Mouse (Mus musculus) intestine, embryonic 15.5 days (tissue): ENCODE data around the gene Ankib1. TPM values are rescaled to one million over a fixed set of nuclear protein-coding genes. Genes with fewer than 3 reads are reported as not detected.
"Not testable (repeated sequence)": the region's sequence is repeated elsewhere in the genome, so short reads cannot be mapped to it uniquely, and the experiment has no call there.

Experiments
- ATAC-seq: fragments of 200-750 bp; cut with Nextera tagmentation; 2 replicates; pipeline ENCODE4 v1.8.0; 2017; ENCODE audit warnings: moderate TSS enrichment, moderate library complexity
- H3K27ac ChIP-seq: fragments of 300-500 bp; sonication (generic); 2 replicates; pipeline ENCODE4 v1.5.1; 2015; ENCODE audit warnings: mild to moderate bottlenecking, inconsistent platforms
- H3K27me3 ChIP-seq: fragments of 300-500 bp; sonication (generic); replicated peaks from 2 replicates; pipeline ENCODE4 v1.6.1; 2015; ENCODE audit warnings: inconsistent platforms
- H3K36me3 ChIP-seq: fragments of 300-500 bp; sonication (generic); 2 replicates; pipeline ENCODE4 v1.6.1; 2015; ENCODE audit warnings: inconsistent platforms
- H3K4me1 ChIP-seq: fragments of 300-500 bp; sonication (generic); replicated peaks from 2 replicates; pipeline ENCODE4 v1.6.1; 2015; ENCODE audit warnings: inconsistent platforms
- H3K4me2 ChIP-seq: fragments of 300-500 bp; sonication (generic); replicated peaks from 2 replicates; pipeline ENCODE4 v1.6.1; 2015; ENCODE audit warnings: mild to moderate bottlenecking, inconsistent platforms
- H3K4me3 ChIP-seq: fragments of 300-500 bp; sonication (generic); replicated peaks from 2 replicates; pipeline ENCODE4 v1.5.1; 2015; ENCODE audit warnings: inconsistent platforms
- H3K9ac ChIP-seq: fragments of 300-500 bp; sonication (generic); 2 replicates; pipeline ENCODE4 v1.6.1; 2015; ENCODE audit warnings: inconsistent platforms
- H3K9me3 ChIP-seq: fragments of 300-500 bp; sonication (generic); 2 replicates; pipeline ENCODE4 v1.6.1; 2016; ENCODE audit warnings: inconsistent platforms
- WGBS: fragments of 180-500 bp; shearing (Covaris S2); methylation state at CpG from one replicate; pipeline ENCODE4 v1.1.7; 2015; 5-methylcytosine and 5-hydroxymethylcytosine counted together
- polyA plus RNA-seq: library from polyadenylated mRNA; unstranded; fragments of >200 nt; fragmentation: Nextera tagmentation; extraction: Ambion mirVana; gene quantifications from 2 replicates; pipeline ENCODE4 v1.2.1, GENCODE M21; 2015

Ankib1 gene
- 8.4 and 9.2 TPM in 2 replicates for polyA plus RNA-seq

- Histone ChIP-seq H3K27me3 (no peaks in the 10 kb centered on the region), H3K4me1 (0 out of 2 replicates have a peak, but pooled peaks cover 3% of the 10 kb centered on the region), H3K36me3 (no peaks in the 10 kb centered on the region), H3K4me3 (peak within 1 kb of the TSS; percentile 95), H3K9me3 (no peaks in the 10 kb centered on the region), H3K4me2 (peak within 1 kb of the TSS; percentile 71), H3K9ac (peak within 1 kb of the TSS; percentile 82), H3K27ac (peak within 1 kb of the TSS; percentile 92)
- WGBS = under 1% methylated on average over 108 of the region's 109 CpGs
- ATAC-seq = peak; percentile 95
These were observed at the start of gene Ankib1, which contains the start of gene Krit1 for GRCm38 (mm10) chr5:3802433-3803291. Ankib1 (minus strand) TSS chr5:3802925. Krit1 (plus strand) TSS chr5:3803184.

DNA sequence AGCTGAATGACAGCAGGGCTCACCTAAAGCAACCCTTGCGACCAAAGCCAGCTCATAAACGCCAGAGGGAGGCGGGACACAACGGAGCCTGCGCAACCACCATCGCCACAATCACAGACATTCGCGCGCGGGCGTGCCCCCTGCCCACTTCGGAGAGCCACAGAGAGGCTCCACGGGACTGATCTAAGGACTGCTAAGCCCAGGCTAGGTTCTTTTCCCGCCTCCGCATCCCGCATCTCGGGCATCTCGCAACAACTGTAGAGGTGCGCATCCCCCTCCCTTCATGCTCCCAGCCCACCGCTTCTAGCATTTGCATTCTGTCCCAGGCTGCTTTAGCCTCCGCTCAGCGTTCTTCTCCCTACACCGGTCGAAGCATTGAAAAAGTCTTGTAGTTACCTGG, 42.3 kb upstream of the Ankib1 start, which contains the start of gene Lrrd1:
Lrrd1 (plus strand) TSS at position 148 of the 400 bp plus-strand sequence.
- 7% methylated on average over 24 of the region's 24 CpGs for WGBS
- H3K36me3 ChIP-seq = no peaks in the 10 kb centered on the region
- H3K27me3 ChIP-seq = no peaks in the 10 kb centered on the region
- no peak within 1 kb of the TSS for H3K27ac ChIP-seq
- H3K9ac ChIP-seq = no peak within 1 kb of the TSS
- peak within 1 kb of the TSS; percentile 67 for H3K4me2 ChIP-seq
- no peaks in the 10 kb centered on the region for H3K9me3 ChIP-seq
- H3K4me1 ChIP-seq = peaks cover 4% of the 10 kb centered on the region; the same call in 1 of the 2 replicates
- H3K4me3 ChIP-seq = peak within 1 kb of the TSS; percentile 28
- no peak for ATAC-seq

GRCm38 (mm10) chr5:3834107-3834506, 31.4 kb upstream of the Ankib1 start:
- H3K9ac ChIP-seq = no peak overlapping the region
- WGBS = 76% methylated on average over 1 of the region's 1 CpGs
- no peak overlapping the region for H3K4me3 ChIP-seq
- no peaks in the 10 kb centered on the region for H3K36me3 ChIP-seq
- H3K4me2 ChIP-seq = no peak overlapping the region
- no peaks in the 10 kb centered on the region for H3K9me3 ChIP-seq
- H3K27ac ChIP-seq = no peak overlapping the region
- H3K27me3 ChIP-seq = no peaks in the 10 kb centered on the region
- ATAC-seq = no peak
- H3K4me1 ChIP-seq = no peaks in the 10 kb centered on the region

DNA sequence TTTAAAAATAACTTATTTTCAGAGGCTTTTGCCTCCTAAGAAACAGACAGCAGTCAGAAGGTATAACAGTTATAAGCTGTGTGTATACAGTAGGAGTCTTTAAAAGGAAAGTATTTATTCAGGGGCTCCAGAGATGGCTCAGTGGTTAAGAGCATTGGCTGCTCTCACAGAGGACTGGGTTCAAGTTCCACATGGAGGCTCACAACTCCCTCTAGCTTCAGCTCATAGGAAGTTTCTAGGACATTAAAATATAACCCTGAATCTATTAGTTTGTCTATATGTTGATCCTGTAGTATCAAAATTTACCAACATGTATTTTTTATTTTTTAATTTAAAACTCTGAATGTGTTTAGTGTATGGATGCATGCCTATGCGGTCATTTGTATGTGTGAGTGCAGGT, 5.7 kb upstream of the Ankib1 start:
- no peaks in the 10 kb centered on the region for H3K9me3 ChIP-seq

DNA sequence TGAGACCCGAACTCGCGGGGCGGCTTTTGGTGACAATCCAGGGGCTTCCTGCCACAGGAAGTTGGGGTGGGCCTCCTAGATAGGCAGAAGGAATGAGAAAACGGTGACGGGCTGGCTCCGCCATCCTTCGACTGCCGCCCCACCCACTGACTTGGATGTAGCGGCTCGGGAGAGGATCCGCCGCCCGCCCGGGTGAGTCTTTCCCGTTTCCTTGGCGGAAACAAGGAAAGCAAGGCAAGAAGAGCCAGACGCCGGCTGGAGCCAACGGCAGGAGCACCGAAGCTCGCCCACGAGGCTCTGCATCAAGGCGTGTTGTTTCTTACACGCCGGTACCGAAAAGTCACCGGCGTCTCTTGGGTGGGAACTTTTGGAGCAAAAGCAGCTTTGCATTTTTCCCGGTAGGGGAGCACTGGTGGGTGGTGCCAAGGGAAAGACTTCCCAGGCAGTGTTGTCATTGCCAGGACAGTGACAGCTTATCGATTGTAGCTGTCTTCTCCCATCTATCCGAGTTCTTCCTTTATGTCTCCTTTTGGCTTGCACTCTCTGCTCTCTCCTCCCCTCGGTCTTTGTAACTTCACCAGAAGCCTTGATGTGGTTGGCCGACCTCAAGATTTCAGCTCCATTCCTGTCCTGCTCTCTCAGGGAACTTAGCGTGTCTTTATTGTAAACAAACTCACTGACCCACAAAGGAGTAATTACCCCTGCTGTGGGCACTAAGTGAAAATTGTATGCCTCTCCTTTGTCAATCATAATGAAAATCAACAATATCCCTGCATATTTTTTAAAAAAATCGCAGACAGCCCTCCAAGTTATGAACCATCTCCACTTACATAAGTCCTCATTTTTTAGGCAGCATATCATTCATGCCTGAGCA, 804 bp upstream of the Ankib1 start:
- H3K27ac ChIP-seq = peak overlapping the region; percentile 92
- no peaks in the 10 kb centered on the region for H3K27me3 ChIP-seq
- no peaks in the 10 kb centered on the region for H3K9me3 ChIP-seq
- peak overlapping the region; percentile 82 for H3K9ac ChIP-seq
- ATAC-seq = peak; percentile 79
- peak overlapping the region; percentile 95 for H3K4me3 ChIP-seq
- WGBS = under 1% methylated on average over 36 of the region's 36 CpGs
- peak overlapping the region; percentile 71 for H3K4me2 ChIP-seq
- H3K36me3 ChIP-seq = no peaks in the 10 kb centered on the region
- H3K4me1 ChIP-seq = 0 out of 2 replicates have a peak, but pooled peaks cover 3% of the 10 kb centered on the region

More for the DNA sequence above, 5.7 kb upstream of the Ankib1 start:
- WGBS = 96% methylated on average over 1 of the region's 1 CpGs
- no peak for ATAC-seq
- H3K4me3 ChIP-seq = no peak overlapping the region
- H3K4me1 ChIP-seq = no peaks in the 10 kb centered on the region
- H3K27me3 ChIP-seq = no peaks in the 10 kb centered on the region
- H3K4me2 ChIP-seq = no peak overlapping the region
- 0 out of 2 replicates have a peak, but pooled peaks cover 2% of the 10 kb centered on the region for H3K36me3 ChIP-seq
- no peak overlapping the region for H3K27ac ChIP-seq
- no peak overlapping the region for H3K9ac ChIP-seq

DNA sequence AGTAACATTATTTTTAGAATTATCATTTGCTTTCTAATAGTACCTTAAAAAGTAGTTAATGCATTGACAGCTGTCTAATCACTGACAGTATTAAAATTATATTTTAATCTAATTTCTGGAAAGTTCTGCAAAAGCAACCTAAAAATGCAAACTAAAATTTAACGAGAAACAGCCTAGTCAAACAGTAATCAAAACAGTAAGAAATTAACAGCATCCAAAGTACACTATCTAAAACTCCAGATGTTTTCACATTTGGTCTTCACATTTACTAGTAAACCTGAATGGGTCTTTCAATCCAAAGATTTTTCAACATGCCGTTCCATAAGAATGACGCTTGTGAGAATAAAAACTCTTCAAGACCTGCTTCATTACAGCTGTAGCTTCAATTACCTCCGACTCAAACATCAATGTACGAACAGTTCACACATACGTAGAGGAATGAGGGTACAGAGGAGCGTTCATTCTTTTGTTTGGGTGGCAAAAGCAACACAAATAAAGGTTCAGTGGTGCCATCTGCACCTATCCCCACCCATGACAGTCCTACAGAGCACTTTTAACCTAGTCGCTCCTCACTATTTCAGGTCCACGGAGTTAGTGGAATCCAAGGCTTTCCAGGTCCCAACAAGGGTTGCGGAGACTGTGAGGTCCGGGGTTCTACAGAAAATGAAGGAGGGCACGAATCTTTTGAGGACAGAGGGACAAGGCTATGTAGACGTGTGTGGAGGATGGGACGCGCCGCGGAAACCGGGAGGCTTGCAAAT, 873 bp downstream of the Ankib1 start:
- H3K4me3 ChIP-seq = peak overlapping the region; percentile 95
- peak overlapping the region; percentile 71 for H3K4me2 ChIP-seq
- no peaks in the 10 kb centered on the region for H3K27me3 ChIP-seq
- H3K9ac ChIP-seq = peak overlapping the region; percentile 82
- peak overlapping the region; percentile 92; the same call in 1 of the 2 replicates for H3K27ac ChIP-seq
- ATAC-seq = no peak; the same call in 1 of the 2 replicates
- 0 out of 2 replicates have a peak, but pooled peaks cover 3% of the 10 kb centered on the region for H3K4me1 ChIP-seq
- H3K36me3 ChIP-seq = no peaks in the 10 kb centered on the region
- no peaks in the 10 kb centered on the region for H3K9me3 ChIP-seq
- 5% methylated on average over 18 of the region's 18 CpGs for WGBS

DNA sequence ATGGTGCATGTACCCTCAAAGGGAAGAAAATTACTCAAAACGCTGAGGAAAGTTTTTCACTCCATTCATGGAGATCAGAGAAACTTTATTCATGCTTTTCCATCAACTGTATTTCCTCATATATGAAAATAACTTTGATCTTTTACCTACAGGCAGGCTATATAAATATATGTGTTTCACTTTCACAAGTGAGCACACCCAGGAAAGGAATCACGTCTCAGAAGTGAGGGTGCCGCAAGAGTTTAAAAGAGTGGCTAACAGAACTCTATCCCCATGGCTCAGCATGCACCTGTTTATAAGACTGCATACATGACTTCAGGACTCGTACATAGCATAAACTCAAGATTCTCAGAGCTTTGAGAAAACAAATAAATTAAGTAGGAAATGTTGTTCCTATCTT, 1.8 kb downstream of the Ankib1 start:
- Histone ChIP-seq H3K9me3 (no peaks in the 10 kb centered on the region), H3K36me3 (no peaks in the 10 kb centered on the region), H3K9ac (no peak overlapping the region), H3K27me3 (no peaks in the 10 kb centered on the region), H3K4me3 (no peak overlapping the region), H3K27ac (no peak overlapping the region), H3K4me1 (0 out of 2 replicates have a peak, but pooled peaks cover 3% of the 10 kb centered on the region), H3K4me2 (peak overlapping the region; percentile 26; the same call in 1 of the 2 replicates)
- no peak for ATAC-seq
- WGBS = 74% methylated on average over 4 of the region's 4 CpGs

GRCm38 (mm10) chr5:3800041-3800440, 2.7 kb downstream of the Ankib1 start:
- H3K4me3 ChIP-seq = no peak overlapping the region
- H3K27ac ChIP-seq = no peak overlapping the region
- H3K36me3 ChIP-seq = no peaks in the 10 kb centered on the region
- 0 out of 2 replicates have a peak, but pooled peaks cover 3% of the 10 kb centered on the region for H3K4me1 ChIP-seq
- no peak for ATAC-seq
- H3K4me2 ChIP-seq = no peak overlapping the region
- no peak overlapping the region for H3K9ac ChIP-seq
- H3K27me3 ChIP-seq = no peaks in the 10 kb centered on the region
- WGBS = 100% methylated on average over 1 of the region's 1 CpGs
- H3K9me3 ChIP-seq = no peaks in the 10 kb centered on the region

GRCm38 (mm10) chr5:3798656-3799055, 4.1 kb downstream of the Ankib1 start:
- H3K9me3 ChIP-seq, H3K36me3 ChIP-seq, H3K9ac ChIP-seq, H3K27me3 ChIP-seq, H3K27ac ChIP-seq, ATAC-seq, H3K4me3 ChIP-seq, H3K4me2 ChIP-seq, H3K4me1 ChIP-seq: not testable (repeated sequence)

DNA sequence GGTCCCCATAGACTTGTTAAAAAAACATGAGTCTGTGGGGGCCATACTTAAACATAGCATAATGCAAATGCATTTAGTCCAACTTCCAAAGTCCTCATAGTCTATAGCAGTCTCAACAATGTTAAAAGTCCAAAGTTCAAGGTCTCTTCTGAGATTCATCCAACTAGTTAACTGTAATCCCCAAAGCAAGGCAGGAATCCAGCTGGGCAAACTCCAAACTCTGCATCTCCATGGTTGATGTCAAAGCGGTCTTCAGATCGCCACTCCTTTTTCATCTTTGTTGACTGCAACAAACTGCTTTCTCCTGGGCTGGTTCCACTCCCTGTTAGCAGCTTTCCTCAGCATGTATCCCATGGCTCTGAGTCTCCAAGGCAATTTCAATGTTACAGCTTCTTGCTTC, 5.6 kb downstream of the Ankib1 start:
- 97% methylated on average over 2 of the region's 2 CpGs for WGBS
- not testable (repeated sequence) for ATAC-seq, H3K27me3 ChIP-seq, H3K9ac ChIP-seq, H3K9me3 ChIP-seq, H3K36me3 ChIP-seq, H3K4me2 ChIP-seq, H3K4me1 ChIP-seq, H3K4me3 ChIP-seq, H3K27ac ChIP-seq

DNA sequence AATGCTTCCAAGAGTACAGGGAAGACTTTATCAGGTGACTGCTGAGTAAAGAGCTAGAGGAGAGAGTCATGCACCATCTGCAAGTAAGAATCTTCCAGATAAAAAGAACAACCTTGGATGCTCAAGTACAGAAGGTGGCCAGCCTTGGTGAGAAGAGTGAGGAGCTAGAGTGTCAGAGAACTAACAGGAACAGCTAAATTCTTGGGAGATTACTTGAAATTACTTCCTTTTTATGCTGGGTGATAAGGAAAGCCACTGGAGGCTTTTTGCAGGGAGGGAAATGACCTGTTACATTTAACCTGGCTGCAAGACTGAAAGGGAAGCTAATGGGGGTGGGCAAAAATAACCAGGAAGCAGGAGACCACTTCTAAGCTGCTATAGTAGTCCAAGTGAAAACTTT, 11.7 kb downstream of the Ankib1 start:
- H3K4me2 ChIP-seq = no peak overlapping the region
- H3K36me3 ChIP-seq = no peaks in the 10 kb centered on the region
- ATAC-seq = no peak
- no peak overlapping the region for H3K9ac ChIP-seq
- H3K4me1 ChIP-seq = no peaks in the 10 kb centered on the region
- H3K4me3 ChIP-seq = no peak overlapping the region
- no peak overlapping the region for H3K27ac ChIP-seq
- no peaks in the 10 kb centered on the region for H3K27me3 ChIP-seq
- H3K9me3 ChIP-seq = no peaks in the 10 kb centered on the region
